Mouse (Mus musculus) heart, embryonic 15.5 days (tissue): ENCODE results near the gene Vmn1r89. TPM values are rescaled to one million over a fixed set of nuclear protein-coding genes. Genes with fewer than 3 reads are reported as not detected.

Source experiments
- ATAC-seq: fragments of 200-750 bp; cut with Nextera tagmentation; replicated peaks from 2 replicates; pipeline ENCODE4 v1.8.0; 2017; ENCODE audit warnings: low read depth, moderate TSS enrichment; ENCODE audit not compliant: insufficient number of reproducible peaks, insufficient read depth, low FRiP score
- H3K27ac ChIP-seq: fragments of 300-500 bp; sonication (generic); 2 replicates; pipeline ENCODE4 v1.5.1; 2015; ENCODE audit warnings: mild to moderate bottlenecking, inconsistent platforms
- H3K27me3 ChIP-seq: fragments of 300-500 bp; sonication (generic); 2 replicates; pipeline ENCODE4 v1.6.1; 2015; ENCODE audit warnings: inconsistent platforms
- H3K36me3 ChIP-seq: fragments of 300-500 bp; sonication (generic); 2 replicates; pipeline ENCODE4 v1.6.1; 2015; ENCODE audit warnings: mild to moderate bottlenecking, inconsistent platforms
- H3K4me1 ChIP-seq: fragments of 300-500 bp; sonication (generic); replicated peaks from 2 replicates; pipeline ENCODE4 v1.6.1; 2015; ENCODE audit warnings: inconsistent platforms
- H3K4me2 ChIP-seq: fragments of 300-500 bp; sonication (generic); 2 replicates; pipeline ENCODE4 v1.6.1; 2015; ENCODE audit warnings: inconsistent platforms, mild to moderate bottlenecking, moderate library complexity
- H3K4me3 ChIP-seq: fragments of 300-500 bp; sonication (generic); 2 replicates; pipeline ENCODE4 v1.5.1; 2015; ENCODE audit warnings: mild to moderate bottlenecking, inconsistent platforms
- H3K9ac ChIP-seq: fragments of 300-500 bp; sonication (generic); 2 replicates; pipeline ENCODE4 v1.6.1; 2015; ENCODE audit warnings: mild to moderate bottlenecking, inconsistent platforms
- H3K9me3 ChIP-seq: fragments of 300-500 bp; sonication (generic); replicated peaks from 2 replicates; pipeline ENCODE4 v1.6.1; 2016; ENCODE audit warnings: inconsistent platforms
- WGBS: fragments of 180-500 bp; shearing (Covaris S2); methylation state at CpG from one replicate; pipeline ENCODE4 v1.1.7; 2015; ENCODE audit warnings: mixed read lengths; 5-methylcytosine and 5-hydroxymethylcytosine counted together
- polyA plus RNA-seq: library from polyadenylated mRNA; unstranded; fragments of >200 nt; fragmentation: Nextera tagmentation; extraction: Ambion mirVana; gene quantifications from 2 replicates; pipeline ENCODE4 v1.2.1, GENCODE M21; 2015

The Vmn1r89 gene
- not detected in 2 replicates for polyA plus RNA-seq

GRCm38 (mm10) chr7:13212720-13213119 is at the start of gene Vmn1r89:
Gene Vmn1r89 (plus strand): TSS chr7:13213020.
- Histone ChIP-seq H3K27ac (no peak within 1 kb of the TSS), H3K4me3 (no peak within 1 kb of the TSS), H3K4me1 (no peaks in the 10 kb centered on the region), H3K9ac (no peak within 1 kb of the TSS), H3K4me2 (no peak within 1 kb of the TSS), H3K27me3 (no peaks in the 10 kb centered on the region), H3K36me3 (no peaks in the 10 kb centered on the region), H3K9me3 (no peaks in the 10 kb centered on the region)
- no peak for ATAC-seq

GRCm38 (mm10) chr7:13260746-13261700 is 48.2 kb downstream of the Vmn1r89 start:
- ATAC-seq = no peak

GRCm38 (mm10) chr7:13263851-13264250 is 51.0 kb downstream of the Vmn1r89 start:
- no peaks in the 10 kb centered on the region for H3K36me3 ChIP-seq
- 74% methylated on average over 5 of the region's 5 CpGs for WGBS
- no peak overlapping the region for H3K27ac ChIP-seq
- peaks cover 5% of the 10 kb centered on the region; the same call in 1 of the 2 replicates for H3K27me3 ChIP-seq
- no peak overlapping the region for H3K4me2 ChIP-seq
- H3K9me3 ChIP-seq = no peaks in the 10 kb centered on the region
- no peaks in the 10 kb centered on the region for H3K4me1 ChIP-seq
- H3K4me3 ChIP-seq = no peak overlapping the region
- ATAC-seq = no peak
- no peak overlapping the region for H3K9ac ChIP-seq

More at GRCm38 (mm10) chr7:13260746-13261700, 48.2 kb downstream of the Vmn1r89 start:
- Histone ChIP-seq H3K4me1 (no peaks in the 10 kb centered on the region), H3K36me3 (no peaks in the 10 kb centered on the region), H3K9ac (no peak overlapping the region), H3K4me2 (peak overlapping the region; percentile 30; the same call in 1 of the 2 replicates), H3K27ac (no peak overlapping the region), H3K9me3 (no peaks in the 10 kb centered on the region), H3K27me3 (peaks cover 5% of the 10 kb centered on the region; the same call in 1 of the 2 replicates), H3K4me3 (0 out of 2 replicates have a peak overlapping the region, but pooled peaks have one; percentile 2)
- 43% methylated on average over 50 of the region's 50 CpGs for WGBS

- peaks cover 5% of the 10 kb centered on the region; the same call in 1 of the 2 replicates for H3K27me3 ChIP-seq
- H3K27ac ChIP-seq = no peak overlapping the region
- no peak for ATAC-seq
- no peak overlapping the region for H3K4me2 ChIP-seq
- H3K9me3 ChIP-seq = no peaks in the 10 kb centered on the region
- no peaks in the 10 kb centered on the region for H3K36me3 ChIP-seq
- H3K4me3 ChIP-seq = no peak overlapping the region
- no peak overlapping the region for H3K9ac ChIP-seq
- no peaks in the 10 kb centered on the region for H3K4me1 ChIP-seq
- WGBS = 60% methylated on average over 2 of the region's 2 CpGs
These were observed 51.6 kb downstream of the Vmn1r89 start for GRCm38 (mm10) chr7:13264396-13264795.

GRCm38 (mm10) chr7:13268749-13269260 is 56.0 kb downstream of the Vmn1r89 start:
- H3K4me1 ChIP-seq = no peaks in the 10 kb centered on the region
- 86% methylated on average over 4 of the region's 4 CpGs for WGBS
- 0 out of 2 replicates have a peak, but pooled peaks cover 3% of the 10 kb centered on the region for H3K36me3 ChIP-seq
- no peak for ATAC-seq
- H3K4me3 ChIP-seq = no peak overlapping the region
- H3K9me3 ChIP-seq = no peaks in the 10 kb centered on the region
- H3K9ac ChIP-seq = no peak overlapping the region
- no peak overlapping the region for H3K4me2 ChIP-seq
- no peak overlapping the region for H3K27ac ChIP-seq
- no peaks in the 10 kb centered on the region for H3K27me3 ChIP-seq

GRCm38 (mm10) chr7:13269394-13269793 is 56.6 kb downstream of the Vmn1r89 start:
- no peaks in the 10 kb centered on the region for H3K4me1 ChIP-seq
- no peaks in the 10 kb centered on the region for H3K9me3 ChIP-seq
- H3K9ac ChIP-seq = no peak overlapping the region
- 68% methylated on average over 11 of the region's 11 CpGs for WGBS
- no peaks in the 10 kb centered on the region for H3K27me3 ChIP-seq
- peaks cover 6% of the 10 kb centered on the region; the same call in 1 of the 2 replicates for H3K36me3 ChIP-seq
- no peak overlapping the region for H3K4me3 ChIP-seq
- no peak overlapping the region for H3K4me2 ChIP-seq
- ATAC-seq = no peak; the same call in 1 of the 2 replicates
- H3K27ac ChIP-seq = no peak overlapping the region

Other genes starting within 250 kb of the Vmn1r89 start
- 5.2 and 7.5 TPM in 2 replicates for gene Zfp324, start 247.2 kb upstream of the Vmn1r89 start, polyA plus RNA-seq
- 5.0 and 6.4 TPM in 2 replicates for gene Zfp446, start 235.2 kb upstream of the Vmn1r89 start, polyA plus RNA-seq
- 0.14 TPM in 1 of 2 replicates, not detected in the other for gene Slc27a5, start 214.8 kb upstream of the Vmn1r89 start, polyA plus RNA-seq
- 116 and 173 TPM in 2 replicates for gene Trim28, start 213.9 kb upstream of the Vmn1r89 start, polyA plus RNA-seq
- gene Zbtb45, start 203.0 kb upstream of the Vmn1r89 start, polyA plus RNA-seq = 12.2 and 18.0 TPM in 2 replicates
- 129 and 133 TPM in 2 replicates for gene Chmp2a, start 178.2 kb upstream of the Vmn1r89 start, polyA plus RNA-seq
- gene Ube2m, start 174.7 kb upstream of the Vmn1r89 start, polyA plus RNA-seq = 107 and 130 TPM in 2 replicates
- 1.5 and 2.1 TPM in 2 replicates for gene Mzf1, start 158.3 kb upstream of the Vmn1r89 start, polyA plus RNA-seq
- gene Vmn1r85, start 117.8 kb upstream of the Vmn1r89 start, polyA plus RNA-seq = not detected in 2 replicates
- gene Vmn1r86, start 93.1 kb upstream of the Vmn1r89 start, polyA plus RNA-seq = not detected in 2 replicates
- not detected in 2 replicates for gene Vmn1r87, start 72.9 kb upstream of the Vmn1r89 start, polyA plus RNA-seq
- gene Vmn1r88, start 53.5 kb upstream of the Vmn1r89 start, polyA plus RNA-seq = not detected in 2 replicates
- 47.8 and 57.2 TPM in 2 replicates for gene Lig1, start 64.3 kb downstream of the Vmn1r89 start, polyA plus RNA-seq
- 6.1 and 6.4 TPM in 2 replicates for gene Zswim9, start 65.7 kb downstream of the Vmn1r89 start, polyA plus RNA-seq
- gene Pla2g4c, start 111.6 kb downstream of the Vmn1r89 start, polyA plus RNA-seq = 0.30 and 0.39 TPM in 2 replicates
- gene Cabp5, start 185.1 kb downstream of the Vmn1r89 start, polyA plus RNA-seq = not detected in 2 replicates
- gene Bsph1, start 237.8 kb downstream of the Vmn1r89 start, polyA plus RNA-seq = not detected in 2 replicates